Mouse (Mus musculus): Measurements from ENCODE around the gene Hsd17b14.
A peak's percentile ranks its signal among the peaks of the same experiment; 100 is the strongest.

Hsd17b14 gene

GRCm38 (mm10) chr7:45567780-45568516, 13.3 kb downstream of the Hsd17b14 start:
- DNase-seq (ENCODE audit: low spot score), result peak; percentile 63

- no peak for DNase-seq (ENCODE audit: low spot score)
Observed at GRCm38 (mm10) chr7:45568601-45569473, 14.1 kb downstream of the Hsd17b14 start.

- DNase-seq (ENCODE audit: low spot score), result peak; percentile 22
Observed at GRCm38 (mm10) chr7:45570103-45570741, 15.5 kb downstream of the Hsd17b14 start, which contains the start of gene Bcat2. Bcat2 (plus strand) TSS chr7:45570153.

GRCm38 (mm10) chr7:45571966-45572365, 17.3 kb downstream of the Hsd17b14 start:
- no peak for DNase-seq (ENCODE audit: low spot score)

GRCm38 (mm10) chr7:45573954-45574353, 19.3 kb downstream of the Hsd17b14 start:
- no peak for DNase-seq (ENCODE audit: low spot score)

GRCm38 (mm10) chr7:45574472-45575379, 20.0 kb downstream of the Hsd17b14 start:
- no peak for DNase-seq (ENCODE audit: low spot score)

GRCm38 (mm10) chr7:45585923-45586322, 31.2 kb downstream of the Hsd17b14 start:
- no peak for DNase-seq (ENCODE audit: low spot score)

GRCm38 (mm10) chr7:45587631-45588592, 33.2 kb downstream of the Hsd17b14 start:
- DNase-seq (ENCODE audit: low spot score), result no peak

GRCm38 (mm10) chr7:45589173-45589572, 34.5 kb downstream of the Hsd17b14 start:
- DNase-seq (ENCODE audit: low spot score), result peak; percentile 93

GRCm38 (mm10) chr7:45589898-45590297, 35.2 kb downstream of the Hsd17b14 start:
- no peak for DNase-seq (ENCODE audit: low spot score)

GRCm38 (mm10) chr7:45590874-45591273, 36.2 kb downstream of the Hsd17b14 start:
- DNase-seq (ENCODE audit: low spot score), result no peak

GRCm38 (mm10) chr7:45591880-45592279, 37.2 kb downstream of the Hsd17b14 start:
- DNase-seq (ENCODE audit: low spot score), result no peak

GRCm38 (mm10) chr7:45593118-45593815, 38.6 kb downstream of the Hsd17b14 start:
- peak; percentile 41 for DNase-seq (ENCODE audit: low spot score)

- no peak for DNase-seq (ENCODE audit: low spot score)
Observed at GRCm38 (mm10) chr7:45595176-45595575, 40.5 kb downstream of the Hsd17b14 start.

- DNase-seq (ENCODE audit: low spot score), result no peak
Observed at GRCm38 (mm10) chr7:45596107-45596506, 41.4 kb downstream of the Hsd17b14 start.

GRCm38 (mm10) chr7:45597013-45597412, 42.3 kb downstream of the Hsd17b14 start:
- DNase-seq (ENCODE audit: low spot score), result no peak

- DNase-seq (ENCODE audit: low spot score), result no peak
Observed at GRCm38 (mm10) chr7:45597527-45597926, 42.8 kb downstream of the Hsd17b14 start.

GRCm38 (mm10) chr7:45598960-45599879, 44.5 kb downstream of the Hsd17b14 start:
- DNase-seq (ENCODE audit: low spot score), result no peak
